Comparison of ENCODE assay signal across 9 mouse cellular contexts in genomic region chr1:52267606-52268005, GRCm38 (mm10). TPM values are rescaled to one million over a fixed set of nuclear protein-coding genes. Genes with fewer than 3 reads are reported as not detected.
DNase-seq lines count a peak whose midpoint lies in the region; ATAC-seq and TF ChIP-seq lines count a peak whose summit lies in the region.
"Had no signal": no experiment of that assay in that cellular context is flagged by ENCODE, and none has a peak within 500 bp of the region (broad histone marks: within the 10 kb centered on the region; RNA-seq: fewer than 3 reads in every experiment).

No protein-coding gene starts in this region.

- H3K4me3 ChIP-seq in cerebellum, adult 2 months (replicated peaks; ENCODE audit: insufficient read depth, low read depth, low read length), result no peak overlapping the region
- H3K4me3 ChIP-seq: hindbrain, embryonic 15.5 days had no signal

- H3K27ac ChIP-seq in cerebellum, adult 2 months (ENCODE audit: insufficient read depth, low read length), result no peak overlapping the region
- H3K27ac ChIP-seq: hindbrain, embryonic 15.5 days had no signal

- ATAC-seq in megakaryocyte-erythroid progenitor cell, adult 5-6 weeks (replicated peaks; ENCODE audit: low FRiP score, low TSS enrichment, poor library complexity, severe bottlenecking), result no peak

- peak; percentile 38; the same call in 1 of the 2 replicates for TF ChIP-seq CTCF in cerebellum, adult 2 months (IDR thresholded peaks at IDR 0.05; ENCODE audit: borderline replicate concordance, insufficient read depth, low read depth, low read length)

- H3K27me3 ChIP-seq in cerebellum, adult 2 months (ENCODE audit: control insufficient read depth, insufficient read depth, low read length), result no peaks in the 10 kb centered on the region
- H3K27me3 ChIP-seq: hindbrain, embryonic 15.5 days had no signal

- TF ChIP-seq POLR2A in cerebellum, adult 2 months (IDR thresholded peaks at IDR 0.05; ENCODE audit: borderline replicate concordance, insufficient read depth, low read length), result no peak

- 4% methylated on average over 3 of the region's 3 CpGs for WGBS in cerebellum, adult 2 months

- DNase-seq in gastrocnemius, adult 18-20 months (ENCODE audit: low spot score), result peak; percentile 76
- DNase-seq in gastrocnemius, postnatal 25 days, result no peak
- peak; percentile 18 for DNase-seq in right cerebral cortex, postnatal 14 days
- no peak for DNase-seq in right cerebral cortex, adult 2 months (ENCODE audit: low spot score in 2 of 2)
- DNase-seq in cerebellum, adult 2 months, result peak; percentile 91 to 95
- peak; percentile 42 to 69 for DNase-seq in heart, postnatal 14 days
- peak; percentile 92 for DNase-seq in lung, postnatal 36 days

- peaks cover 11% of the 10 kb centered on the region for H3K4me1 ChIP-seq in cerebellum, adult 2 months (ENCODE audit: control insufficient read depth, insufficient read depth, low read length)
- H3K4me1 ChIP-seq: hindbrain, embryonic 15.5 days had no signal

- intact Hi-C loops in heart, postnatal 14 days (cut with DNase I), result loop anchor here (1.0 to 2.0 kb wide), 2 partner anchors 35 to 119 kb away; partner anchors contain the start of gene Gls

RNA-seq across cellular contexts. Expression of gene Gls, which starts 34.6 kb away (rescaled TPM):
- total RNA-seq in gastrocnemius, adult 18-20 months (2021), result 10 to 100 TPM; 81.6 to 85.6 TPM
- 10 to 100 TPM; 57.0 to 77.5 TPM for total RNA-seq in gastrocnemius, postnatal 25 days (2021)
- 234 and 248 TPM in 2 replicates for polyA plus RNA-seq in cerebellum, adult 2 months (2012; rRNA removed)
- 10 to 100 TPM; 86.3 to 94.6 TPM for total RNA-seq in heart, postnatal 14 days (2021)
- 167 and 184 TPM in 2 replicates for total RNA-seq in megakaryocyte-erythroid progenitor cell, adult 5-6 weeks (2014; fragmentation: Nextera tagmentation)
- 201 and 253 TPM in 2 replicates for total RNA-seq in megakaryocyte-erythroid progenitor cell, adult 5-6 weeks (2017)

Comparison
In these comparisons a context has a peak if more than half of its experiments do, and no peak if none do; other contexts are left out.
1. DNase-seq: peak in gastrocnemius, adult 18-20 months (single experiment), right cerebral cortex, postnatal 14 days (single experiment), cerebellum, adult 2 months (2 of 2), heart, postnatal 14 days (2 of 2) and lung, postnatal 36 days (single experiment); none in gastrocnemius, postnatal 25 days (single experiment) and right cerebral cortex, adult 2 months (0 of 2).